Mouse (Mus musculus) myocyte (in vitro differentiated cells): Measurements from ENCODE around the gene Arhgap6. TPM values are rescaled to one million over a fixed set of nuclear protein-coding genes. Genes with fewer than 3 reads are reported as not detected.
A peak's percentile ranks its signal among the peaks of the same experiment; 100 is the strongest.

Experiments used
- H3K27me3 ChIP-seq: one replicate; pipeline ENCODE4 v1.6.1; 2011; ENCODE audit not compliant: control insufficient read depth, insufficient read depth, insufficient read length
- H3K36me3 ChIP-seq: one replicate; pipeline ENCODE4 v1.6.1; 2011; ENCODE audit not compliant: control insufficient read depth, insufficient read depth
- H3K4me2 ChIP-seq: one replicate; pipeline ENCODE4 v1.6.1; 2011; ENCODE audit warnings: low read depth, control low read depth
- H3K4me3 ChIP-seq: one replicate; pipeline ENCODE4 v1.5.1; 2011; ENCODE audit warnings: mild to moderate bottlenecking, control low read depth, moderate library complexity
- H3K79me2 ChIP-seq: one replicate; pipeline ENCODE4 v1.6.1; 2011; ENCODE audit not compliant: control insufficient read depth, insufficient read depth
- H3ac ChIP-seq: one replicate; pipeline ENCODE4 v1.6.1; 2011; ENCODE audit not compliant: control insufficient read depth, insufficient read length
- CEBPB ChIP-seq: IDR thresholded peaks from 2 replicates; pipeline ENCODE4 v1.6.1; 2011; ENCODE audit warnings: mild to moderate bottlenecking, moderate library complexity; ENCODE audit not compliant: poor library complexity, insufficient read depth, severe bottlenecking
- E2F4 ChIP-seq: IDR thresholded peaks from one replicate; pipeline ENCODE4 v1.6.1; 2011; ENCODE audit warnings: mild to moderate bottlenecking, control low read depth, moderate library complexity; ENCODE audit not compliant: insufficient read depth
- MAX ChIP-seq: IDR thresholded peaks from one replicate; pipeline ENCODE4 v1.6.1; 2011; ENCODE audit warnings: low read depth, mild to moderate bottlenecking, control low read depth
- MYOD1 ChIP-seq, 3 experiments: IDR thresholded peaks; one replicate each; pipeline ENCODE4 v1.6.1; 2011; ENCODE audit warnings: control low read depth in 2 of 3, low read depth in 2 of 3, mild to moderate bottlenecking in 2 of 3, moderate library complexity in 1 of 3; ENCODE audit not compliant: insufficient read length in 2 of 3, control insufficient read depth in 1 of 3
- MYOG ChIP-seq, 3 experiments: IDR thresholded peaks; one replicate each; pipeline ENCODE4 v1.6.1; 2011; ENCODE audit warnings: control low read depth in 2 of 3, low read depth in 2 of 3, mild to moderate bottlenecking in 2 of 3; ENCODE audit not compliant: insufficient read length in 2 of 3, control insufficient read depth in 1 of 3, insufficient read depth in 1 of 3
- POLR2A ChIP-seq: IDR thresholded peaks from one replicate; pipeline ENCODE4 v1.6.1; 2011; ENCODE audit warnings: low read depth, mild to moderate bottlenecking, control low read depth, moderate library complexity; ENCODE audit not compliant: insufficient read length
- POLR2AphosphoS2 ChIP-seq: IDR thresholded peaks from one replicate; pipeline ENCODE4 v1.6.1; 2011; ENCODE audit warnings: low read depth, control low read depth; ENCODE audit not compliant: insufficient read length
- REST ChIP-seq: IDR thresholded peaks from one replicate; pipeline ENCODE4 v1.6.1; 2011; ENCODE audit warnings: mild to moderate bottlenecking, control low read depth, moderate library complexity; ENCODE audit not compliant: insufficient read depth, insufficient read length
- SRF ChIP-seq: IDR thresholded peaks from one replicate; pipeline ENCODE4 v1.6.1; 2011; ENCODE audit warnings: low read depth; ENCODE audit not compliant: control insufficient read depth, insufficient read length
- TCF12 ChIP-seq: IDR thresholded peaks from one replicate; pipeline ENCODE4 v1.6.1; 2011; ENCODE audit warnings: mild to moderate bottlenecking, control low read depth; ENCODE audit not compliant: poor library complexity, insufficient read depth, severe bottlenecking
- TCF3 ChIP-seq: IDR thresholded peaks from one replicate; pipeline ENCODE4 v1.6.1; 2011; ENCODE audit warnings: low read depth, control low read depth; ENCODE audit not compliant: insufficient read length
- USF1 ChIP-seq: IDR thresholded peaks from one replicate; pipeline ENCODE4 v1.6.1; 2011; ENCODE audit warnings: low read depth, mild to moderate bottlenecking, control low read depth, moderate library complexity
- polyA plus RNA-seq: library from polyadenylated mRNA; unstranded; fragments of >200 nt; fragmentation: generic; extraction: Trizol; gene quantifications from one replicate; pipeline ENCODE4 v1.2.1, GENCODE M21; 2012; ENCODE audit warnings: missing spikeins

Arhgap6 gene
- polyA plus RNA-seq, 1 experiment: 0.40 TPM

- no peaks in the 10 kb centered on the region for H3K36me3 ChIP-seq
- no peaks in the 10 kb centered on the region for H3K79me2 ChIP-seq
- H3K27me3 ChIP-seq: no peaks in the 10 kb centered on the region
- H3K4me3 ChIP-seq: no peak overlapping the region
- no peak overlapping the region for H3K4me2 ChIP-seq
- no peak overlapping the region for H3ac ChIP-seq
- TF ChIP-seq TCF12: no peak
- no peak for TF ChIP-seq SRF
- no peak for TF ChIP-seq E2F4
- no peak for TF ChIP-seq USF1
- no peak for TF ChIP-seq POLR2A
- TF ChIP-seq MYOD1 (IDR thresholded peaks at IDR 0.05; ENCODE audit: control insufficient read depth in 1 of 3, insufficient read length in 2 of 3, low read depth in 2 of 3): no peak
- no peak for TF ChIP-seq MYOG (IDR thresholded peaks at IDR 0.05; ENCODE audit: control insufficient read depth in 1 of 3, insufficient read depth in 1 of 3, insufficient read length in 2 of 3, low read depth in 2 of 3)
- TF ChIP-seq REST: no peak
- TF ChIP-seq POLR2AphosphoS2: no peak
- no peak for TF ChIP-seq MAX
- TF ChIP-seq CEBPB: no peak
- TF ChIP-seq TCF3: no peak
Observed at GRCm38 (mm10) chrX:169012701-169013100, 217.8 kb downstream of the Arhgap6 start.

GRCm38 (mm10) chrX:169034390-169034789, 239.5 kb downstream of the Arhgap6 start:
- TF ChIP-seq E2F4 (no peak), TCF3 (no peak), SRF (no peak), MYOG (IDR thresholded peaks at IDR 0.05; ENCODE audit: control insufficient read depth in 1 of 3, insufficient read depth in 1 of 3, insufficient read length in 2 of 3, low read depth in 2 of 3) (no peak), CEBPB (no peak), POLR2A (no peak), POLR2AphosphoS2 (no peak), TCF12 (no peak), USF1 (no peak), MYOD1 (IDR thresholded peaks at IDR 0.05; ENCODE audit: control insufficient read depth in 1 of 3, insufficient read length in 2 of 3, low read depth in 2 of 3) (no peak), MAX (no peak), REST (no peak)
- Histone ChIP-seq H3ac (no peak overlapping the region), H3K79me2 (no peaks in the 10 kb centered on the region), H3K4me3 (no peak overlapping the region), H3K36me3 (no peaks in the 10 kb centered on the region), H3K27me3 (no peaks in the 10 kb centered on the region), H3K4me2 (no peak overlapping the region)

GRCm38 (mm10) chrX:169036403-169037296, 241.8 kb downstream of the Arhgap6 start:
- TF ChIP-seq SRF (no peak), TCF3 (no peak), POLR2AphosphoS2 (no peak), MYOG (IDR thresholded peaks at IDR 0.05; ENCODE audit: control insufficient read depth in 1 of 3, insufficient read depth in 1 of 3, insufficient read length in 2 of 3, low read depth in 2 of 3) (peak in 1 of 3 experiments; percentile 18), POLR2A (no peak), MAX (no peak), CEBPB (no peak), TCF12 (no peak), MYOD1 (IDR thresholded peaks at IDR 0.05; ENCODE audit: control insufficient read depth in 1 of 3, insufficient read length in 2 of 3, low read depth in 2 of 3) (peak in 1 of 3 experiments; percentile 48), REST (no peak), E2F4 (no peak)
- no peaks in the 10 kb centered on the region for H3K27me3 ChIP-seq
- H3K36me3 ChIP-seq: no peaks in the 10 kb centered on the region
- H3K4me3 ChIP-seq: no peak overlapping the region
- H3K79me2 ChIP-seq: no peaks in the 10 kb centered on the region
- peak overlapping the region; percentile 58 for H3K4me2 ChIP-seq
- H3ac ChIP-seq: no peak overlapping the region

- Histone ChIP-seq H3K27me3 (no peaks in the 10 kb centered on the region), H3K79me2 (no peaks in the 10 kb centered on the region), H3ac (no peak overlapping the region), H3K4me3 (no peak overlapping the region), H3K36me3 (no peaks in the 10 kb centered on the region), H3K4me2 (no peak overlapping the region)
- TF ChIP-seq TCF12: no peak
- TF ChIP-seq MYOD1 (IDR thresholded peaks at IDR 0.05; ENCODE audit: control insufficient read depth in 1 of 3, insufficient read length in 2 of 3, low read depth in 2 of 3): no peak
- TF ChIP-seq USF1: no peak
- no peak for TF ChIP-seq POLR2AphosphoS2
- TF ChIP-seq POLR2A: no peak
- TF ChIP-seq MYOG (IDR thresholded peaks at IDR 0.05; ENCODE audit: control insufficient read depth in 1 of 3, insufficient read depth in 1 of 3, insufficient read length in 2 of 3, low read depth in 2 of 3): no peak
- TF ChIP-seq E2F4: no peak
- TF ChIP-seq MAX: no peak
- no peak for TF ChIP-seq REST
Observed at GRCm38 (mm10) chrX:169037401-169037800, 242.5 kb downstream of the Arhgap6 start.
